Mouse (Mus musculus) embryonic facial prominence, embryonic 12.5 days (tissue): ENCODE data around the gene Papolb. TPM values are rescaled to one million over a fixed set of nuclear protein-coding genes. Genes with fewer than 3 reads are reported as not detected.

Experiments used
- ATAC-seq: fragments of 200-750 bp; cut with Nextera tagmentation; 2 replicates; pipeline ENCODE4 v1.8.0; 2017; ENCODE audit not compliant: insufficient number of reproducible peaks, insufficient read depth, low FRiP score, low TSS enrichment
- H3K27ac ChIP-seq: fragments of 300-500 bp; sonication (generic); 2 replicates; pipeline ENCODE4 v1.5.1; 2016; ENCODE audit warnings: mild to moderate bottlenecking
- H3K27me3 ChIP-seq: fragments of 300-500 bp; sonication (generic); 2 replicates; pipeline ENCODE4 v1.6.1; 2016; ENCODE audit warnings: mild to moderate bottlenecking, moderate library complexity
- H3K36me3 ChIP-seq: fragments of 300-500 bp; sonication (generic); 2 replicates; pipeline ENCODE4 v1.6.1; 2016; ENCODE audit warnings: mild to moderate bottlenecking
- H3K4me1 ChIP-seq: fragments of 300-500 bp; sonication (generic); 2 replicates; pipeline ENCODE4 v1.6.1; 2016
- H3K4me2 ChIP-seq: fragments of 300-500 bp; sonication (generic); replicated peaks from 2 replicates; pipeline ENCODE4 v1.6.1; 2016; ENCODE audit warnings: mild to moderate bottlenecking, moderate library complexity
- H3K4me3 ChIP-seq: fragments of 300-500 bp; sonication (generic); 2 replicates; pipeline ENCODE4 v1.5.1; 2016; ENCODE audit warnings: mild to moderate bottlenecking
- H3K9ac ChIP-seq: fragments of 300-500 bp; sonication (generic); 2 replicates; pipeline ENCODE4 v1.6.1; 2016; ENCODE audit warnings: mild to moderate bottlenecking, moderate library complexity
- H3K9me3 ChIP-seq: fragments of 300-500 bp; sonication (generic); 2 replicates; pipeline ENCODE4 v1.6.1; 2016; ENCODE audit warnings: mild to moderate bottlenecking, moderate library complexity
- WGBS: fragments of 180-500 bp; shearing (Covaris S2); methylation state at CpG from one replicate; pipeline ENCODE4 v1.1.7; 2016; 5-methylcytosine and 5-hydroxymethylcytosine counted together
- polyA plus RNA-seq: library from polyadenylated mRNA; unstranded; fragments of >200 nt; fragmentation: Nextera tagmentation; extraction: Ambion mirVana; gene quantifications from 2 replicates; pipeline ENCODE4 v1.2.1, GENCODE M21; 2016

Gene Papolb
- polyA plus RNA-seq, 1 experiment from 2014 or later = 0.36 TPM

DNA sequence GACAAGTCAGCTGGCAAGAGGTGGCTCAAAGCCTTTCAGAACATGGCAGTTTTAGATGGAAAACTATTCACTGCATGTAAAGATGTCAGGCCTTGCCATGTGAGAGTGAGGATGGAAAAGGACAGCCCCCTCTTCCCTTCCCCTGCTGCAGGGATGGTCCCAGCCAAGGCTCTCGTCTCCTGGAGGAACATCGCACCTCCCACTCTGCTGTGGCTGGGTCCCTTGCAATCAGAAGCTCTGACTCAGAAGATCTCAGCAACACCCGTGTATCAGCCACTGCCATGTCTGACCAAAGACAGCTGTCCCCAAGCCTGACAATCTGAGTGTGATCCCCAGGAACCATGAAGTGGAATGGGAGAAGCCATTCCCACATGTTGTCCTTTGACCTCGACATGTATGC lies 17.8 kb downstream of the Papolb start:
- H3K4me3 ChIP-seq = no peak overlapping the region
- H3K36me3 ChIP-seq = no peaks in the 10 kb centered on the region
- H3K9me3 ChIP-seq = no peaks in the 10 kb centered on the region
- no peaks in the 10 kb centered on the region for H3K27me3 ChIP-seq
- ATAC-seq = no peak
- H3K4me1 ChIP-seq = peaks cover 14% of the 10 kb centered on the region
- no peak overlapping the region for H3K9ac ChIP-seq
- no peak overlapping the region for H3K4me2 ChIP-seq
- H3K27ac ChIP-seq = no peak overlapping the region
- WGBS = 76% methylated on average over 4 of the region's 4 CpGs

DNA sequence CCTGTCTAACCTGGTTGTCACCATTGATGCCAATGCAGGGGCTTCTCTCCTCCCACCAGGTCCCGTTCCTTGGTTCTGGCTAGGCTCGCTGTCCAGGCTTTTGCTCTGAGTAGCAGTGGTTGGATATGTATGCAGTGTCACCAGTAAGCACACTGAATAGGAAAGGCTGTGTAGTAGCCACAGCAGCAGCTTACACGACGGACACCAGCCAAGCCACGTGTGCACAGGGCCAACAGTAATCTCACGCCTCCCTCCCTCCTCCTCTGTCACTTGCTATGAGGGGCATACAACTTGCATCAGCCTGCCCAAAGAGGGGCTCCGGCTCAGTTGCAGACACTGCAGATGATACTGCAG lies 19.8 kb downstream of the Papolb start:
- no peaks in the 10 kb centered on the region for H3K27me3 ChIP-seq
- peaks cover 14% of the 10 kb centered on the region for H3K4me1 ChIP-seq
- no peak for ATAC-seq
- H3K9ac ChIP-seq = no peak overlapping the region
- H3K9me3 ChIP-seq = no peaks in the 10 kb centered on the region
- H3K36me3 ChIP-seq = no peaks in the 10 kb centered on the region
- WGBS = 48% methylated on average over 7 of the region's 7 CpGs
- 0 out of 2 replicates have a peak overlapping the region, but pooled peaks have one; percentile 36 for H3K27ac ChIP-seq
- no peak overlapping the region for H3K4me3 ChIP-seq
- H3K4me2 ChIP-seq = 0 out of 2 replicates have a peak overlapping the region, but pooled peaks have one; percentile 34

DNA sequence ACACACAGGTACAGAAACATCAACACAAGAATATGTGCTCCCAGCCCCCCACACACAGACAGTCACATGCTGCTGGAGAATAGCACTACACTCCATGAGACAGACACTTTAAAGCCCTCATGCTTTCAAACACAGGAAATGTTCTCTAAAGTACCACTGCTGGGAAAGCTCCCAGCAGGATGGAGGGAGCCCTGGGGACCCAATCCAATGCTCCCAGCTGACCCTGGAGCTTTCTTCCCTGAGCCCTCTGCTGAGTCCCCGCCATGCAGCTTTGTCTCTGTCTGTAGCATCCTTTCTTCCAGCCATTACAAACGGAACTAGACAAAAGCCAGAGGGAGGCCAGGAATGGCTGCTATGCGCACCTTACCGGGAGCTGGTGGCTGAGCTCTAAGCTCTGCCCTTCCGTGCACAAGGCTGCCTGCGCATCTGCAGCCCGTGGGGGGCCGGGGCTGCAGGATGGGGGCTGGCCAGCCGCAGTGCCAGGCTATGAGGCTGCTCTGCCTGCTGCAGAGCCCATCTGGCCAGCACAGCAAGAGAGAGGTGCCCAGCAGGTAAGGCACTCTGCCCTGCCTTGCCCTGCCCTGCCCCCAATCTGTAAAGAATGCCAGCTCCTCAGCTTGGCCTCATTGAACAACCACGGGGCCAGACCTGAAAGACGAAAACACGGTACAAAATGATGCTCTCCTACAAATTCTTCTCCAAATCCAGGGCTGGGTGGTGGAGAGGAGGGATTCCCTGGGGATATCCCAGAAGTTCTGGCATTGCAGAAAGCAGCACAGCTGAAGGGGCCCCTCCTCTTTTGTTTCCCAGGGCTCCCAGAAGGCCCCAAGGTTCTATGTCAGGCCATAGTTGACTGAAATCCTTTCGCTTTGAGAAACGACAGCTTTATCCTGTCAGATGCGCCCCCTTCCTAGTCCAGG lies 20.5 kb downstream of the Papolb start:
- Histone ChIP-seq H3K4me2 (peak overlapping the region; percentile 34), H3K27ac (peak overlapping the region; percentile 69; the same call in 1 of the 2 replicates)

GRCm38 (mm10) chr5:142505695-142506423 lies 24.0 kb downstream of the Papolb start:
- H3K4me3 ChIP-seq = no peak overlapping the region
- H3K9ac ChIP-seq = no peak overlapping the region
- no peak overlapping the region for H3K27ac ChIP-seq
- no peaks in the 10 kb centered on the region for H3K36me3 ChIP-seq
- H3K27me3 ChIP-seq = no peaks in the 10 kb centered on the region
- H3K4me1 ChIP-seq = peaks cover 16% of the 10 kb centered on the region
- no peak overlapping the region for H3K4me2 ChIP-seq
- no peaks in the 10 kb centered on the region for H3K9me3 ChIP-seq
- ATAC-seq = no peak
- 64% methylated on average over 3 of the region's 3 CpGs for WGBS

More for the DNA sequence above, 20.5 kb downstream of the Papolb start:
- Histone ChIP-seq H3K9ac (peak overlapping the region; percentile 33), H3K9me3 (no peaks in the 10 kb centered on the region), H3K36me3 (no peaks in the 10 kb centered on the region), H3K27me3 (no peaks in the 10 kb centered on the region), H3K4me3 (no peak overlapping the region), H3K4me1 (peaks cover 14% of the 10 kb centered on the region)
- no peak for ATAC-seq
- 8% methylated on average over 15 of the region's 15 CpGs for WGBS

- Histone ChIP-seq H3K4me1 (peaks cover 15% of the 10 kb centered on the region), H3K27me3 (no peaks in the 10 kb centered on the region), H3K27ac (no peak overlapping the region), H3K4me3 (no peak overlapping the region), H3K9ac (no peak overlapping the region), H3K4me2 (no peak overlapping the region), H3K36me3 (no peaks in the 10 kb centered on the region), H3K9me3 (no peaks in the 10 kb centered on the region)
- ATAC-seq = no peak
- 77% methylated on average over 3 of the region's 3 CpGs for WGBS
Measured at GRCm38 (mm10) chr5:142504175-142504574, 25.7 kb downstream of the Papolb start.

DNA sequence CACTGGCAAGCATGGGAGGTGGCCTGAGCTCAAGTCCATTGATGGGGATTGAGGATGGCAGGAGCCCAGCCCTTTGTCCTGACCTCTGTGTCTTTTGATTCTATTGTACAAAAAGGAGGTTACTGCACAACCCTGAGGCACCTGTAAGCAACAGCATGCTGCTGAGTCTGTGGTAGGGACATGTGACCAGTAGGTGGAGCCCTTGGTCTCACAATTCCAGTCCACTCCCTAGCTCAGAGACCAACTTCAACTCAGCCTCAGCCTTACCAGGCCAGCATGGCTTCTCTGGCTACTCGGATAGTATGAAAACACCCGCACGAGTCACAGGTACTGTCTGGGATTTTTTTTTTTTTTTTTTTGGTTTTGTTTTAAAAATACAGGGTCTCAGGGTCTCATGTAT lies 27.5 kb downstream of the Papolb start:
- 5% methylated on average over 3 of the region's 3 CpGs for WGBS
- no peaks in the 10 kb centered on the region for H3K27me3 ChIP-seq
- 0 out of 2 replicates have a peak, but pooled peaks have one; percentile 23 for ATAC-seq
- H3K4me1 ChIP-seq = peaks cover 12% of the 10 kb centered on the region; the same call in 1 of the 2 replicates
- no peak overlapping the region for H3K27ac ChIP-seq
- no peak overlapping the region for H3K4me2 ChIP-seq
- no peak overlapping the region for H3K4me3 ChIP-seq
- H3K9me3 ChIP-seq = no peaks in the 10 kb centered on the region
- H3K36me3 ChIP-seq = no peaks in the 10 kb centered on the region
- H3K9ac ChIP-seq = no peak overlapping the region

GRCm38 (mm10) chr5:142500918-142501317 lies 29.0 kb downstream of the Papolb start:
- H3K4me1 ChIP-seq = peaks cover 12% of the 10 kb centered on the region; the same call in 1 of the 2 replicates
- H3K9ac ChIP-seq = no peak overlapping the region
- no peaks in the 10 kb centered on the region for H3K27me3 ChIP-seq
- 78% methylated on average over 10 of the region's 10 CpGs for WGBS
- no peaks in the 10 kb centered on the region for H3K36me3 ChIP-seq
- H3K4me3 ChIP-seq = no peak overlapping the region
- no peaks in the 10 kb centered on the region for H3K9me3 ChIP-seq
- no peak for ATAC-seq
- H3K27ac ChIP-seq = no peak overlapping the region
- H3K4me2 ChIP-seq = no peak overlapping the region

GRCm38 (mm10) chr5:142498964-142499363 lies 30.9 kb downstream of the Papolb start:
- H3K27me3 ChIP-seq = no peaks in the 10 kb centered on the region
- H3K4me1 ChIP-seq = peaks cover 12% of the 10 kb centered on the region; the same call in 1 of the 2 replicates
- no peak for ATAC-seq
- 35% methylated on average over 3 of the region's 3 CpGs for WGBS
- no peak overlapping the region for H3K9ac ChIP-seq
- H3K9me3 ChIP-seq = no peaks in the 10 kb centered on the region
- H3K4me2 ChIP-seq = no peak overlapping the region
- H3K27ac ChIP-seq = no peak overlapping the region
- no peak overlapping the region for H3K4me3 ChIP-seq
- no peaks in the 10 kb centered on the region for H3K36me3 ChIP-seq

GRCm38 (mm10) chr5:142495321-142496096 lies 34.4 kb downstream of the Papolb start:
- H3K27ac ChIP-seq = no peak overlapping the region
- H3K9ac ChIP-seq = no peak overlapping the region
- no peaks in the 10 kb centered on the region for H3K27me3 ChIP-seq
- H3K4me1 ChIP-seq = peaks cover 10% of the 10 kb centered on the region; the same call in 1 of the 2 replicates
- H3K9me3 ChIP-seq = no peaks in the 10 kb centered on the region
- WGBS = 53% methylated on average over 14 of the region's 14 CpGs
- ATAC-seq = no peak
- H3K4me3 ChIP-seq = no peak overlapping the region
- no peaks in the 10 kb centered on the region for H3K36me3 ChIP-seq
- H3K4me2 ChIP-seq = no peak overlapping the region

DNA sequence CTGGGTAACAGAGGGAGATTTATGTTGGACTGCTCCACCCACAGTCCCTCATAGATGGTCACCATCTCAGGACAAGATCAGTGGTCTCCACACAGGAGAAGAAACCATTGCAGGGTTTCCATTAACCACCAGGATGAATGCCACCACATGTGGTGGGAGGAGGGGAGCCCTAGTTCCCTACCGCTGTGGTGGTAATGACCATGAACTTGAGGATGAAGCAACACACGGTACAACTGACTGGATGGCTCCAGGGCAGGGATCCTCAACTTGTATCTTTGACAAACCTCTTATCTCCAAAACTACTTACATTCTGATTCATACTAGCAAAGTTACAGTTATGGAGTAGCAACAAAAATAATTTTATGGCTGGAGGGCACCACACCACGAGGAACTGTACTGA lies 36.6 kb downstream of the Papolb start:
- Histone ChIP-seq H3K4me2 (no peak overlapping the region), H3K27me3 (no peaks in the 10 kb centered on the region), H3K36me3 (no peaks in the 10 kb centered on the region), H3K4me1 (peaks cover 4% of the 10 kb centered on the region; the same call in 1 of the 2 replicates), H3K9me3 (no peaks in the 10 kb centered on the region), H3K27ac (no peak overlapping the region), H3K9ac (no peak overlapping the region), H3K4me3 (no peak overlapping the region)
- 88% methylated on average over 3 of the region's 3 CpGs for WGBS
- no peak for ATAC-seq

DNA sequence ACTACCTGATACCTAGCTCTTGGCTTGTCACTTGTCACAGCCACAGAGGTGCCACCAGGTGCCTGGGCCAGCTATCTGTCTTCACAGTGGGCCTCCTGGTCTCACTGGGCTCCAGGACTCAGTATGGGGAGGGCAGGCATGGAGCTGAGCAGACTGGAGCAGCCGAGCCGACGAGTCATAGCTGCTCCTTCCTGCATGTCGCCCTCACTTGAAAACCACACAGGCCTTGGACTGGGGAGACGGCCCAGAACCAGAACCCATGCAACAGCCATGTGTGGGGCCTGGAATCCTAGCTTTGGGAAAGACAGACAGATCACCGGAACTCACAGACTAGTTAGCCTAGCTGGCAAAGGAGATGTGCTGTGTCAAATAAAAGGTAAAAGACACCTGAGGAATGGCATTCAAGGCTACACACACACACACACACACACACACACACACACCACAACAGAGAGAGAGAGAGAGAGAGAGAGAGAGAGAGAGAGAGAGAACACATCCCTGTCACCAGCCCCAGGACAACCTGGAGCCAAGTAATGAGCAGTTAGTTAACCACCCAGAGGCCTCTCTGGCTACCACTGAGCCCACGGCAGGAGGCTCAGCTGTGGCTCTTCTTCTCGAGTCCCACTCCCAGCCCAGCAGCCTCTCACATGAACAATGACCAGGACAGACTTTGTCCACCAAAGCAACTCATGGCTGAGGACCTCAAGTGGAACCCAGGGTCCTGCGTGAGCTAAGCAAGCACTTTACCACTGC lies 39.7 kb downstream of the Papolb start:
- Histone ChIP-seq H3K4me2 (no peak overlapping the region), H3K27me3 (no peaks in the 10 kb centered on the region), H3K36me3 (0 out of 2 replicates have a peak, but pooled peaks cover 3% of the 10 kb centered on the region), H3K27ac (no peak overlapping the region), H3K4me1 (peaks cover 4% of the 10 kb centered on the region; the same call in 1 of the 2 replicates), H3K9ac (no peak overlapping the region), H3K9me3 (no peaks in the 10 kb centered on the region), H3K4me3 (no peak overlapping the region)
- WGBS = 70% methylated on average over 9 of the region's 9 CpGs
- ATAC-seq = no peak
